8 mouse cellular contexts compared by ENCODE assay signal in the genomic region with DNA sequence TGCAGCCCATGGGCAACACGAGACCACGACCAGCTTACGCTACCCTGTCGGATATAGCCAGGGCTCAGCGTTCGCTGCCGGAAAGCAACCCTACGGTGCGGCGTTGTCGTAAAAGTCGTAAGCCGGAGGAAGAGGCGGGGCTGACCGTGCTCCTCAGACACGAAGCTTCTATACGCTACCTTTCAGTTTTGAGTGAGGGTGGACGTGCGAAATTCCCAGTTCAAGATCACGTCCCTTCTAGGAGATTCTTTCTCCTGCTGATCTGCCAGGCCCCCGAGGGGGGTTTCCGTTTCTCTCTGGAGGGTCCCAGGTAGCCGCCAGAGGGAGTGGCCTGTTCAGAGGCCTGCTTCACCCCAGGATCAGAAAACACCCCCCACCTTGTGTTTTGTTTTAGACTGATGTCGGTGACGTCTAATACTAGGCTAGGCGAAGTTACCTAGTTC. TPM values are rescaled to one million over a fixed set of nuclear protein-coding genes. Genes with fewer than 3 reads are reported as not detected.
DNase-seq lines count a peak whose midpoint lies in the region; ATAC-seq and TF ChIP-seq lines count a peak whose summit lies in the region.

A gene (minus strand): TSS at position 169 of the 443 bp plus-strand sequence.

- peak; percentile 48 for TF ChIP-seq CTCF in heart, adult 2 months (IDR thresholded peaks at IDR 0.05)

- H3K27me3 ChIP-seq in embryonic facial prominence, embryonic 14.5 days (replicated peaks; ENCODE audit: control insufficient read depth, insufficient read depth, low read length): no peaks in the 10 kb centered on the region
- H3K27me3 ChIP-seq in heart, adult 2 months (ENCODE audit: control insufficient read depth, insufficient read depth, low read length): no peaks in the 10 kb centered on the region
- H3K27me3 ChIP-seq in limb, embryonic 13.5 days: no peaks in the 10 kb centered on the region
- H3K27me3 ChIP-seq in midbrain, embryonic 16.5 days (ENCODE audit: control insufficient read depth, insufficient read depth, low read depth, low read length): no peaks in the 10 kb centered on the region

- peak within 1 kb of the TSS; percentile 74 for H3K4me2 ChIP-seq in embryonic facial prominence, embryonic 14.5 days (ENCODE audit: low read depth, low read length)
- H3K4me2 ChIP-seq in limb, embryonic 13.5 days (replicated peaks): peak within 1 kb of the TSS; percentile 86
- H3K4me2 ChIP-seq in midbrain, embryonic 16.5 days (ENCODE audit: low read length): peak within 1 kb of the TSS; percentile 77

- peak within 1 kb of the TSS; percentile 96 for H3K27ac ChIP-seq in embryonic facial prominence, embryonic 14.5 days (replicated peaks; ENCODE audit: low read depth, low read length)
- H3K27ac ChIP-seq in heart, adult 2 months: peak within 1 kb of the TSS; percentile 93
- H3K27ac ChIP-seq in limb, embryonic 13.5 days: peak within 1 kb of the TSS; percentile 98
- H3K27ac ChIP-seq in midbrain, embryonic 16.5 days (ENCODE audit: low read length): peak within 1 kb of the TSS; percentile 92

- peak; percentile 97 for TF ChIP-seq POLR2A in heart, adult 2 months (IDR thresholded peaks at IDR 0.05; ENCODE audit: insufficient read depth, low read depth, low read length)

- H3K4me3 ChIP-seq in embryonic facial prominence, embryonic 14.5 days (ENCODE audit: low read depth, low read length): peak within 1 kb of the TSS; percentile 81
- peak within 1 kb of the TSS; percentile 78 for H3K4me3 ChIP-seq in heart, adult 2 months
- H3K4me3 ChIP-seq in limb, embryonic 13.5 days: peak within 1 kb of the TSS; percentile 85
- peak within 1 kb of the TSS; percentile 76 for H3K4me3 ChIP-seq in midbrain, embryonic 16.5 days (ENCODE audit: low read depth, low read length)

- peaks cover 68% of the 10 kb centered on the region for H3K36me3 ChIP-seq in embryonic facial prominence, embryonic 14.5 days (ENCODE audit: control insufficient read depth, insufficient read depth, low read length)
- H3K36me3 ChIP-seq in heart, adult 2 months (ENCODE audit: control insufficient read depth, insufficient read depth, low read length): peaks cover 4% of the 10 kb centered on the region; the same call in 1 of the 2 replicates
- peaks cover 56% of the 10 kb centered on the region for H3K36me3 ChIP-seq in limb, embryonic 13.5 days
- peaks cover 18% of the 10 kb centered on the region for H3K36me3 ChIP-seq in midbrain, embryonic 16.5 days (ENCODE audit: control insufficient read depth, insufficient read depth, low read length)

- ATAC-seq in embryonic facial prominence, embryonic 14.5 days (ENCODE audit: low read depth): peak; percentile 94
- ATAC-seq in limb, embryonic 13.5 days (ENCODE audit: low FRiP score, low read depth): peak; percentile 91
- ATAC-seq in midbrain, embryonic 16.5 days: peak; percentile 96

- peak within 1 kb of the TSS; percentile 81 for H3K9ac ChIP-seq in embryonic facial prominence, embryonic 14.5 days (ENCODE audit: low read depth, low read length)
- H3K9ac ChIP-seq in heart, adult 2 months (ENCODE audit: low read depth, low read length): peak within 1 kb of the TSS; percentile 82
- peak within 1 kb of the TSS; percentile 89 for H3K9ac ChIP-seq in limb, embryonic 13.5 days
- peak within 1 kb of the TSS; percentile 82 for H3K9ac ChIP-seq in midbrain, embryonic 16.5 days (ENCODE audit: low read depth, low read length)

- DNase-seq in 3T3-L1 (ENCODE audit: low read depth, low spot score): peak; percentile 97
- DNase-seq in adrenal gland, postnatal 4 days (ENCODE audit: low spot score in 2 of 2): peak; percentile 63 to 84
- DNase-seq in embryonic facial prominence, embryonic 14.5 days (ENCODE audit: low spot score): peak; percentile 97
- peak; percentile 93 to 95 for DNase-seq in heart, adult 2 months
- peak; percentile 93 to 96 for DNase-seq in kidney, adult 8-10 months
- DNase-seq in spleen, postnatal 10 days (ENCODE audit: low spot score in 2 of 2): peak; percentile 94 to 97

- peaks cover 14% of the 10 kb centered on the region for H3K4me1 ChIP-seq in embryonic facial prominence, embryonic 14.5 days (ENCODE audit: control insufficient read depth, insufficient read depth, low read length)
- peaks cover 1% of the 10 kb centered on the region; the same call in 1 of the 2 replicates for H3K4me1 ChIP-seq in heart, adult 2 months (ENCODE audit: control insufficient read depth, insufficient read depth, low read length)
- H3K4me1 ChIP-seq in limb, embryonic 13.5 days: peaks cover 20% of the 10 kb centered on the region
- H3K4me1 ChIP-seq in midbrain, embryonic 16.5 days (ENCODE audit: control insufficient read depth, insufficient read depth, low read length): peaks cover 14% of the 10 kb centered on the region

- peak; percentile 68; the same call in 1 of the 2 replicates for TF ChIP-seq EP300 in heart, adult 2 months (IDR thresholded peaks at IDR 0.05; ENCODE audit: insufficient read depth, low read depth, low read length)

- intact Hi-C loops in heart, adult 2 months (cut with DNase I): loop anchor here (2.0 kb wide), 1 partner anchor 36 kb away; a partner anchor contains a TSS

- H3K79me2 ChIP-seq in heart, adult 2 months (replicated peaks; ENCODE audit: control insufficient read depth, insufficient read depth, low read length): no peaks in the 10 kb centered on the region

- 0% methylated on average over 26 of the region's 26 CpGs for WGBS in embryonic facial prominence, embryonic 14.5 days
- WGBS in heart, adult 2 months: under 1% methylated on average over 26 of the region's 26 CpGs
- 0% methylated on average over 26 of the region's 26 CpGs for WGBS in limb, embryonic 13.5 days
- 0% methylated on average over 26 of the region's 26 CpGs for WGBS in midbrain, embryonic 16.5 days

- H3K9me3 ChIP-seq in embryonic facial prominence, embryonic 14.5 days (ENCODE audit: control insufficient read depth, low read length): no peaks in the 10 kb centered on the region
- no peaks in the 10 kb centered on the region for H3K9me3 ChIP-seq in limb, embryonic 13.5 days
- H3K9me3 ChIP-seq in midbrain, embryonic 16.5 days (replicated peaks; ENCODE audit: control insufficient read depth, low read length, poor library complexity, severe bottlenecking): no peaks in the 10 kb centered on the region

RNA-seq across cellular contexts. Expression of the gene that starts here (rescaled TPM):
- total RNA-seq in adrenal gland, postnatal 4 days (2021): 100 to 1,000 TPM in 1 of 2 experiments, 10 to 100 TPM in 1; 91.3 to 102 TPM
- 123 and 127 TPM in 2 replicates for polyA plus RNA-seq in embryonic facial prominence, embryonic 14.5 days (2014; fragmentation: Nextera tagmentation; extraction: Ambion mirVana)
- total RNA-seq in heart, adult 2 months (2021): 10 to 100 TPM; 40.1 to 48.2 TPM
- polyA plus RNA-seq in heart, adult 2 months (2012; rRNA removed): 32.5 and 54.3 TPM in 2 replicates
- 157 and 174 TPM in 2 replicates for polyA plus RNA-seq in limb, embryonic 13.5 days (2015; fragmentation: Nextera tagmentation; extraction: Ambion mirVana)
- 114 TPM in 2 replicates for polyA plus RNA-seq in midbrain, embryonic 16.5 days (2015; fragmentation: Nextera tagmentation; extraction: Ambion mirVana)

Comparison
In these comparisons a context has a peak if more than half of its experiments do, and no peak if none do; other contexts are left out.
1. Peak in every context shown above with its lines: DNase-seq, ATAC-seq, H3K4me3 ChIP-seq and H3K27ac ChIP-seq.